ENCODE assay signal across 13 mouse cellular contexts in genomic region chr19:23794491-23794890, GRCm38 (mm10). TPM values are rescaled to one million over a fixed set of nuclear protein-coding genes. Genes with fewer than 3 reads are reported as not detected.
DNase-seq lines count a peak whose midpoint lies in the region; ATAC-seq lines count a peak whose summit lies in the region.
"Had no signal": no experiment of that assay in that cellular context is flagged by ENCODE, and none has a peak within 500 bp of the region (broad histone marks: within the 10 kb centered on the region; RNA-seq: fewer than 3 reads in every experiment).

No protein-coding gene starts in this region.

- H3K9me3 ChIP-seq in hindbrain, embryonic 13.5 days = no peaks in the 10 kb centered on the region
- H3K9me3 ChIP-seq in hindbrain, embryonic 10.5 days = no peaks in the 10 kb centered on the region
- H3K9me3 ChIP-seq in intestine, embryonic 16.5 days (ENCODE audit: control insufficient read depth, low read length) = no peaks in the 10 kb centered on the region
- H3K9me3 ChIP-seq: limb, embryonic 15.5 days; megakaryocyte, embryonic 14.5 days had no signal

- no peak overlapping the region for H3K4me3 ChIP-seq in hindbrain, embryonic 13.5 days
- no peak overlapping the region for H3K4me3 ChIP-seq in hindbrain, embryonic 10.5 days
- no peak overlapping the region for H3K4me3 ChIP-seq in intestine, embryonic 16.5 days (ENCODE audit: low read length)
- H3K4me3 ChIP-seq: limb, embryonic 15.5 days; megakaryocyte, embryonic 14.5 days had no signal

- H3K9ac ChIP-seq in hindbrain, embryonic 13.5 days = no peak overlapping the region
- no peak overlapping the region for H3K9ac ChIP-seq in intestine, embryonic 16.5 days (ENCODE audit: low read depth, low read length)
- H3K9ac ChIP-seq: limb, embryonic 15.5 days had no signal

- no peaks in the 10 kb centered on the region for H3K36me3 ChIP-seq in hindbrain, embryonic 13.5 days
- no peaks in the 10 kb centered on the region for H3K36me3 ChIP-seq in hindbrain, embryonic 10.5 days
- H3K36me3 ChIP-seq in intestine, embryonic 16.5 days (ENCODE audit: control insufficient read depth, insufficient read depth, low read length) = no peaks in the 10 kb centered on the region
- H3K36me3 ChIP-seq: limb, embryonic 15.5 days had no signal

- peaks cover 20% of the 10 kb centered on the region for H3K4me1 ChIP-seq in hindbrain, embryonic 13.5 days (replicated peaks)
- H3K4me1 ChIP-seq in hindbrain, embryonic 10.5 days (replicated peaks) = no peaks in the 10 kb centered on the region
- no peaks in the 10 kb centered on the region for H3K4me1 ChIP-seq in intestine, embryonic 16.5 days (ENCODE audit: control insufficient read depth, insufficient read depth, low read length)
- H3K4me1 ChIP-seq: limb, embryonic 15.5 days; megakaryocyte, embryonic 14.5 days had no signal

- WGBS in hindbrain, embryonic 13.5 days = 79% methylated on average over 3 of the region's 3 CpGs
- 80% methylated on average over 3 of the region's 3 CpGs for WGBS in hindbrain, embryonic 10.5 days
- WGBS in intestine, embryonic 16.5 days = 77% methylated on average over 3 of the region's 3 CpGs

- H3K27me3 ChIP-seq in hindbrain, embryonic 13.5 days = no peaks in the 10 kb centered on the region
- H3K27me3 ChIP-seq in hindbrain, embryonic 10.5 days (ENCODE audit: insufficient read depth, poor library complexity, severe bottlenecking) = no peaks in the 10 kb centered on the region
- no peaks in the 10 kb centered on the region for H3K27me3 ChIP-seq in intestine, embryonic 16.5 days (replicated peaks; ENCODE audit: control insufficient read depth, insufficient read depth, low read length)
- H3K27me3 ChIP-seq: limb, embryonic 15.5 days had no signal

- intact Hi-C loops in left cerebral cortex, postnatal 14 days (cut with DNase I) = no loop called here

- no peak overlapping the region for H3K4me2 ChIP-seq in hindbrain, embryonic 13.5 days
- no peak overlapping the region for H3K4me2 ChIP-seq in intestine, embryonic 16.5 days (ENCODE audit: low read depth, low read length)
- H3K4me2 ChIP-seq: limb, embryonic 15.5 days had no signal

- H3K27ac ChIP-seq in hindbrain, embryonic 13.5 days = peak overlapping the region; percentile 61
- H3K27ac ChIP-seq in hindbrain, embryonic 10.5 days = no peak overlapping the region
- no peak overlapping the region for H3K27ac ChIP-seq in intestine, embryonic 16.5 days (ENCODE audit: low read length)
- H3K27ac ChIP-seq: limb, embryonic 15.5 days had no signal

- DNase-seq in hindbrain, embryonic 10.5 days (ENCODE audit: low spot score) = no peak
- DNase-seq in 3T3-L1 (ENCODE audit: low read depth, low spot score) = peak; percentile 66
- peak; percentile 43 for DNase-seq in cerebellum, adult 8-10 months
- DNase-seq in left cerebral cortex, postnatal 14 days (ENCODE audit: low spot score in 2 of 2) = peak; percentile 68 to 74
- DNase-seq in layer of hippocampus, postnatal 10 days (ENCODE audit: low spot score in 2 of 2) = no peak
- no peak for DNase-seq in embryo, embryonic 11 days
- DNase-seq: heart, postnatal 36 days; kidney, adult 8-10 months had no signal

- ATAC-seq in hindbrain, embryonic 13.5 days (ENCODE audit: low FRiP score) = no peak
- no peak for ATAC-seq in intestine, embryonic 16.5 days
- ATAC-seq: activated CD4-positive, CD25-positive, alpha-beta regulatory T cell, adult 4 months had no signal

RNA-seq across cellular contexts. Expression of gene Apba1, which starts 35.8 kb away (rescaled TPM):
- 7.3 and 7.7 TPM in 2 replicates for polyA plus RNA-seq in hindbrain, embryonic 13.5 days (2015; fragmentation: Nextera tagmentation; extraction: Ambion mirVana)
- polyA plus RNA-seq in hindbrain, embryonic 10.5 days (2016; fragmentation: Nextera tagmentation; extraction: Ambion mirVana) = 0.54 and 1.9 TPM in 2 replicates
- total RNA-seq in left cerebral cortex, postnatal 14 days (2021) = 100 to 1,000 TPM; 185 to 190 TPM
- 100 to 1,000 TPM; 214 to 218 TPM for total RNA-seq in layer of hippocampus, postnatal 10 days (2021)
- polyA plus RNA-seq in intestine, embryonic 16.5 days (2015; fragmentation: Nextera tagmentation; extraction: Ambion mirVana) = 0.38 and 0.49 TPM in 2 replicates
- polyA plus RNA-seq: activated CD4-positive, CD25-positive, alpha-beta regulatory T cell, adult 4 months had no signal

Comparison
In these comparisons a context has a peak if more than half of its experiments do, and no peak if none do; other contexts are left out.
1. DNase-seq: peak in 3T3-L1 (single experiment), cerebellum, adult 8-10 months (single experiment) and left cerebral cortex, postnatal 14 days (2 of 2); none in hindbrain, embryonic 10.5 days (single experiment), layer of hippocampus, postnatal 10 days (0 of 2) and embryo, embryonic 11 days (single experiment).